Mouse (Mus musculus) retina, embryonic 14.5 days (tissue): ENCODE data around the gene Krtdap.
"Not testable (repeated sequence)": the region's sequence is repeated elsewhere in the genome, so short reads cannot be mapped to it uniquely, and the experiment has no call there.

Experiments
- DNase-seq: peaks from one replicate; pipeline ENCODE4 v3.0.0-alpha.2; 2015; ENCODE audit warnings: low spot score

Gene Krtdap

DNA sequence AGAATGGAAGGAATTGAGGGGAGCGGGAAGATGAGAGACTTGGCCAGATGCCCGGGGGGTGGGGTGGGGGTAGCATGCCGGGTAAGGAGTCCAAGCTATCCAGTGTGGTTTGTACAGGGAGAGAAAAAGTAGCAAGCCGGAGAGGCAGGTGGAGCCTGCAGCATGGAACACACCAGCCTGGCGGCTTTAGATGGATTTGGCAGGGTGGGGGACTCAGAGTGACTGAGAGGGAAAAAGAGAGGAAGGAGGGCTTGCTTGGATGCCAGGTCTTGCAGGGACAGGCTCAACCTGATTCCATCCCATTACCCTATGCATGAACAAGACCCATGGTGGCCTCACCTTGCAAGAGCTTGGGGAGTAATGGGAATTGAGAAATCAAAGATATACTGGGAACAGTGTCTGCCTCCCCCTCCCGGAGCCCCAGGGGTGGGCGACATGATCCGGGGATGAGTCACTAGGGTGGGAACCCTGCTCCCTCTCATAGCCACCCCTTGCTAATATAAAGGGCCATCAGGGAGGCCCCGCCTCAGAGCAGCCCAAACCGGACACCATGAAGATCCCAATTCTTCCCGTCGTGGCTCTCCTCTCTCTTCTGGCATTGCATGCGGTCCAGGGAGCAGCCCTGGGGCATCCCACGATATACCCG is at the start of gene Krtdap:
Gene Krtdap (plus strand): TSS at position 520 of the 646 bp plus-strand sequence.
- no peak for DNase-seq

DNA sequence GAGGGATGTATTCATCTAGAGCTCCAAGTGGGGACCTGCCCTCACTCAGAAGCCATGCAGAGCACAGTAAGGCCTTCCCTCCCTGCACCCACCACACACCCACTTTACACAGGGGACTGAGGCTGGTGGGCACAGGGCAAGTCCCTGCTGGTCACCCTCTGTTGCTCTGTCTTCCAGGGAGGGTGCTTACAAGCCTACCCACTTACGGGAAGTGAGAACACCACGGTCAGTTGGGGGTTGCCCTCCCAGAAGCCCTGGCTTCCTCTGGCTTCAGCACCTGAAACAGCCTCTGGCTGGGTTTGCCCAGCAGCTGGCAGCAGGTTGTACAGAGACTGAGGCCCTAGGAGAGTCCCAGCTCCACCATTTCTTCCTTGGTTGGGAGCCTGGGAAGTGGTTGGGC is 45.1 kb upstream of the Krtdap start:
- DNase-seq, result not testable (repeated sequence)

DNA sequence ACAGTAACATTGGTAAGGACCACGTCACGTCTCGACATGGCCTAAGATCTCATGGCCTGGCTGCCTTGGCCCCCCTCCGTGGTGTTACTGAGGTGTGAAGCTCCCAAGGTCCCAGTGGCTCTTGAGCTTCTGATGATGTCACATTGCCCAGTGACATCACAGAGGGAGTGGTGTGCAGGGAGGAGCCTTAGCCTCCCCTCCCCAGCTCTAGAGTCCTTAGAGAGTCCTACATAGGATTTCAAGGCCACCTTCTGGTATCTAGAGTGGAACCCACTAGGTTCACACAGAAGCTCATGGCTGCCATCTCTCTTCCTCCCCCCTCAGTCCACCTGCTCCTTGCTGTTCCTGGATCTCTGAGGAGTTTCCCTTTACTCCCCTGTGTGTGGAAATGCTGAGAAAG is 44.1 kb upstream of the Krtdap start, which contains the start of gene Gapdhs:
Gene Gapdhs (minus strand): TSS at position 65 of the 400 bp plus-strand sequence.
- DNase-seq, result not testable (repeated sequence)

DNA sequence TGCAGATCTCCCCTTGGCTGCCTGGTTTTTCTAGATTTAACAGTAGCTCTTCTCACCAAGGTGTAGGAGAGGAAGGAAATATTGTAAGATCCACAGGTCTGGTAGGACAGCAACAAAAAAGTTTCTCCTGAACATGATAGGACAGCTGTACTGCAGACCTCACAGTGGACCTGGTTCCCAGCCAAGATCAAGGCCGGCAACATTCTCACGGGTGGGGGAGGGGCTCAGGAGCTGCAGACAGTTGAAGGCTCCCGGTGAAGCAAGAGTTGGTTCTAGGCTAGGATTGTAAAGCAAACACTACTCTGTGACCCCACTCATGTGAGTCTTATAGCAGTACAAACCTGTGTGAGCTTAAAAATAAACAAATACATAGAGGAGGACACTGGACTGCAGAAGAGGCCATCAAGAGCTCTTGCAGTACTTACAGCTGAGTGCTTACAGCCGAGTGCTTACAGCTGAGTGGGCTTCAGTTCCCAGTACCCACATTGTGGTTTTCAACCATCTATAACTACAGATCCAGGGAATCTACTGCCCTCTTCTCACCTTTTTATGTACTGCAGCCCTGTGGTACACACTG is 43.6 kb upstream of the Krtdap start:
- DNase-seq, result peak; percentile 7

DNA sequence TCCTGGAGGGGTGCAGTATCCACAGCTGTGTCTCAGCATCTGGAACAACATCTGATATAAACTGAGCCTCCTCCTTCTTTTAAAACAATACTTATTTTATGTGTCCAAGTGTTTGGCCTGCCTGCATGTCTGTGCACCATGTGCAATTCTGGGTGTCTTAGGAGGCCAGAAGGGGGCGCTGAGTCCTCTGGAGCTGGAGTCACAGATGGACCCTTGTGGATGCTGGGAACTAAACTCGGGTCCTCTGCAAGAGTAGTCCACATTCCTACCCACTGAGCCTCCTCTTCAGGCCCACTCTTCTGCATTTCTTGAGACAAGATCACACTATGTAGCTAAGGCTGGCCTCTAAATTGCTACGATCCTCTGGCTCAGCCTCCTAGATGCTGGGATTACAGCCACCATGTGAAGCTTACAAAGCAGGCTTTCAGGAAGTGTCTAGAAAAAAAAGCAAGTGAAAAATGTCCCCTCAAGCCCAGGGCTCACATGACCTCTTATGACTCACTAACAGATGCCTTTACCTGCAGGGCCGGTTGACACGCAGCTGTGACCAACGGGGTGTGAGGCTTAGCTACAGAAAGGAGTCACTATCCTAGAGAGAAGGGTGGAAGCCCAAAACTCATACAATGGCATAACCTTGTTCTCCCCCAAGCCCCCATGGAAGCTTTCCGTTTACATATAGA is 40.0 kb upstream of the Krtdap start:
- no peak for DNase-seq

DNA sequence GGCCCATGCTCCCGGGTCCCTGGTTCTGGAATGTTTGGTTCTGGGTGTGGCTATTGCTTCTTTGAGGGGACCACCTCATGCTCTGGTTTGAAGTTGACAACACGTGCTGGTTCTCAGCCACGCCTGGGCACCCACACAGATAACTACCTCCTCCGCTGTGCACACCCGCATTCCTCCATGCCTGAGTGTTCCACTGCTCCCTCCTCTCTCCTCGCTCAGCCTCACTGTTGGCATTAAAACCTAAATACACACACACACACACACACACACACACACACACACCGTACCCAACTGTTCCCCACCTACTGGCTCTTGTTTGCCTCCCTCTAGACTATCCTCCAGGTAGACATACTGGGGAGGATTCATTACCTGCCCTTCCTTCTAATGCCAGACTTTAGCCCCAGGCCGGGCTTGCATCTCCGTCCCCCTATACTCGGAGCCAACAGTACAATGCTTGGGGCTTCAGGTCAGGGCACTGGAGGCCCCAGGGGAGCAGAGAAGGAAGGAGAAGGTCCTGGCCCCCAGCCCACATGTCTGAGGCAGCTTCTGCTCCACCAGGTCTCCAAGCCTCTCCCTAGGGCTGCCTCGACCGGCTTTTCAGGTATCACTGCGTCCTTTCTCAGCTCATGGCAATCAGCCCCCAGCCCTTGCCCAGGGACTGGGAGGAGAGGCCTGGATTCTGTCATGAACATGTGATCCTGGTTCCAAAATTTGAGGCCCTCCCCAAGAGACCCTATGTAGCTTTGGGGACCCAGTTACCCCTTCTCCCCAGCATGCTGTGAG is 37.7 kb upstream of the Krtdap start:
- DNase-seq, result no peak

DNA sequence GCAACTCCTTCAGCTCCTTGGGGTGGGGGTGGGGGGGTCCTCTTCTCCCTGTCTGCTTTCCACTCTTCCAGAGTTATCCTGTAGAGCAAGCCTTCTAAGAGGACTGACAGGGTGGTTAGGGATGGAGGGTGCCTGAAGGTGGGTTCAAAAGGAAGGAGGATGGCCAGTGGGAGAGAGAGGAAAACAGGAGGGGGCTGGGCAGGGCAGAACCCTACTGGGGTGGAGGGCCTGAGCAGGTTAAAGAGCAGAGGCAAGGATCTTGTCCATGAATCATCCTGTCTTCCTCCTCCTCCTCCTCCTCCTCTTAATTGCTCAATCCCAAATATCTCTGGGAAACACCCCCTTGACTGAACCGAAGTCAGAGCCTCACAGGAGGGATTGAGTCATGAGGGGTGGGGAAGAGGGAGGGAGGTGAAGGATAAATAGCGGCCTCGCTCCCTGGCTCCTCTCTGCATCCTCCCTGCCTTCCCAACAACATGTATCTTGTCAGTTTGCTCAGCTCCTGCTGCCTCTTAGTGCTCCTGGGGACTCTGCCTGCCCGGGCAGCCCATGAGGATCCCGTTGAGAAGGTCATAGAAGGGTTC is 36.5 kb upstream of the Krtdap start, which contains the start of gene Sbsn:
Gene Sbsn (plus strand): TSS at position 386 of the 584 bp plus-strand sequence.
- no peak for DNase-seq

DNA sequence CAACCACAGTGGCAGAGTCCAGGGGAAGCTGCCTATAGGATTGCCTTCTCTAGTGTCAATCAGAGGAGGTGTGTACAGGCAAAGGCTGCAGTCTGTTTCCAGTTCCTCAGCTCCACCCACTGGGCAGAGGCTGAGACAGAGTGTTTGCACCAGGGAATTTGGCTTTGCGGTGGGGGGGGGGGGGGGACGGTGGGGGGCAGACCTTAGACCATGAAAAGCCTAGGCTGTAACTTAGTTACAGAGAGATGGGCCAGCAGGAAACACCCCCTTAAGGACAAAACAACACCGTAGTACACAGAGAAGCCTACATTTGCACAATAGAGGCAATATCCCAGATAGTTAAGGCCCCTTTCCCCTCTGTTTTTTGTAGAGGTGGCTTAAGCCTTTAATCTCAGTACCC is 30.7 kb upstream of the Krtdap start:
- no peak for DNase-seq

DNA sequence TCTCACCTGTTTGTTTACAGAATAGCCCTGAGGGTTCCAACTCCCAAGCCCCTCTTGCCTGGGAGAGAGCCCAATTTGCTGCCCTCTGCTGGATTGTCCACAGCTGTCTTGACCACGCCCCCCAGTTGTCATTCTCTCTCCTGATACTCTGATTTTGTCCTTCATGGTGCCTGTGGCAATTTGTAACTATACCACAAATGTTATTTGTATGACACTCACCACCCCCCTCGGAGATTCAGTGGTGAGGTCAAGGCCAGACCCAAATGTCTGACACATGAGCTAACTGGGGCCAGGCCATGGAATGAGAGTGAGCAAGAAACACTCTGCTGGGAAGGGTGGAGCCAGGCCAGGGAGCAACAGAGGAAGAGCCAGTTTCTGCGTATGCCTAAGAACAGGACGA is 28.8 kb upstream of the Krtdap start:
- peak; percentile 67 for DNase-seq

DNA sequence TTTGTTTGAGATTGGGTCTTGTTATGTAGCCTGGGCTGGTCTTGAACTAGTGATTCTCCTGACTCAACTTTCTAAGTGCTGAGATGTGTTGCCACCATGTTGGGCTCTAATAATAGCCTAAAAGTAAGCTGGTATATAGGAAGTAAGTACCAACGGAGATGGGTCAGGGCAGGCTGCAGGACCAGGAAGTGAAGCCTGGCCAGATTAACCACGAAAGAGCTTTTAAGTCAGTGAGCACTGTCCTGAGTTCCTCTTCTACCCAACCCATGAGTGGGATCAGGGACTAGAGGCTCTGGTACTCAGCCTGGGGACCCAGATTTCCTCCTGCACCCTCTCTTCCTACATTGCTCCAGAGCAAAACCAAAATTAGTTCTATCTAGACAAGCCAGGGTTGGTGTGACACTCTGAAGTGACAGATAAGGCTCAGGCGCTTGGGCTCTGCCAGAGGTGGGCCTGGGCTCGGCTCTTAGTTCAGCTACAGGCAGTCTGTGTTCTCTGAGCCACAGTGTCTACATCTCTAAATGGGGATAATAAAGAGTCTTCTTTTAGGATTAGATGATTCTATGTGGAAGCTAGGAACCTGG is 25.8 kb upstream of the Krtdap start:
- no peak for DNase-seq

DNA sequence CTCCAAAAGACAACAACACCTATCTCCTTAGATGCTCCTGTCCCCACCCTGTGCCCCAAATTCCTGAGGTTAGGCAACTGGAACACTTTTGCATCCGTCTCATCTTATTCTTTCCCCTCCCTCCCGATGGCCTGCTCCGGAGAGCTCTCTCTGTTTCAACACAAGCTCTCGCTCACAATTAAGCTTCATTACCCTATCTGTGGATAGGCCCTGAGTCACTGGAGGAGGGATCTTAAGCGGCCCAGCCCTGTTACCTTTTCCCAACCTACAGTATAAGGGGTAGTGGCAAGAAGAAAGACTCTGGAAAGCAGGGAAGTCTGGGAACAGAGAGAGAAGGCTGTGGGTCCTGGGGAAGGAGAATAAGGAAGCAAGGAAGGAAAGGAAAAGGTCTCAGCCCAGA is 24.2 kb upstream of the Krtdap start, which contains the start of gene Dmkn:
Gene Dmkn (plus strand): TSS at position 301 of the 400 bp plus-strand sequence.
- no peak for DNase-seq

DNA sequence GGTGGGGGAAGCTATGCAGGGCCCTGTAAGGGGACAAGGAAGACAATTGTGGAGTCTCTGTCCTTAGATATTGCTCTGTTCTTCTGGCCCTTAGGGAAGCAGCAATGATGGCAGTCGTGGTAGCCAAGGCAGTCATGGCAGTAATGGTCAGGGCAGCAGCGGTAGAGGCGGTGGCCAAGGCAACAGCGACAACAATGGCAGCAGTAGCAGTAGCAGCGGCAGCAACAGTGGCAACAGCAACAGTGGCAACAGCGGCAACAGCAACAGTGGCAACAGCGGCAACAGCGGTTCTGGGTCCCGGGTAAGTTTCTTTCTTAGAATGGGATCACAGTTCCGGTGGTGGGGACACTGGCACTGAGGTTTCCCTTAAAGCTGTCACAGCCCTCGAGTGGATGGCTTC is 22.5 kb upstream of the Krtdap start:
- DNase-seq, result peak; percentile 47

DNA sequence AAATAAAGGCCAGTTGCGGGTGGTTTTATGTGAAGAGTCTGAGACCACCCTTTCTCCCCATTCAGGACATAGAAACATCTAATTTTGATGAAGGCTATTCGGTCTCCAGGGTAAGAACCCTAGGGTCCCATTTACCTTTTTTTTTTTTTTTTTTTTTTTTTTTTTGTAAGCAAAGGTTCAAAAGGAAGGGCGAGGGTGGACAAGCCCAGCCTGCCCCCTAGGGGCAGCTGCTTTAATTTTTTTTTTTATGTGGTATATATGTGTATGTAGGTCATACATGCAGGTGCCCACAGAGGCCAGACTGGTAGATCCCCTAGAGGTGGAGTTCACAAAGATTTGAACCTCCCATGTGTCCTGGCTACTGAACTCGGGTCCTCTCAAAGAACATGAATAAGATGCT is 21.3 kb upstream of the Krtdap start:
- DNase-seq, result no peak

DNA sequence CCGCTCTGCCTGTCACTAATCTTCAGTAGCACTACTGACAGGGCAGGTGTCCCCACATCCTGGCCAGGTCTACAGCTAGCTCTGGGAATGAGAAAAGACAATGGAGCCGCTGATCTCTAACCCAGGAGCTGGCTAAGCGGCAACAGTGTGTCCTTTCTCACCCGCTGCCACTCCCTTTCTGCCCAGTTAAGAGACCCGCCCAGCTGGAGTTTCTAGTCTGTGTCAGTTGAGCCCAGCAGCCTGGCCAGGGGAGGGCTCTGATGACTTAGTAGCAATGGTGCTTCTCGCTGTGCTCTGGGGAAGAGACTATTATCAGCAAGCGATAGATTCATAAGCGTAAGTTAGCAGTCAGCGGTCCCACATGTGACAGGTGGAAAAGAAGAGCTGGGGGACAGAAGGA is 18.5 kb upstream of the Krtdap start:
- peak; percentile 8 for DNase-seq

DNA sequence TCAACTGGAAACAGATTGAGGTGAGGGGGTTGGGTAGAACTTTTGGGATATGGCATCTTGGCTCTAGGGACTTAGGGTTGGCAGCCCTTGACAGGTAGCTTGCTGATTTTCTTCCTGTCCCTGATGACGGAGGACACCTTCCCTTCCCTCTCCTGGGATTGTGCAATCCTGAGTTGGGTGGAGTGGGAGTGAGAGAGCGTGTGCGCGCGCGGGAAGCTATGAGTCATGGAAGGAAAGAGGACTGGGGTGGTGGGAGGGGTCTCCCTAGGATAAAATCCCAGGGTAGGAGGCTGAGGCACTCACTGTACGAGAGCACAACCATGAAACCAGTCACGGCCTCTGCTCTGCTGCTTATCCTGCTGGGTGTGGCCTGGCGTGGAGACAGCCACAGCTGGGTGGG is 11.6 kb upstream of the Krtdap start:
- no peak for DNase-seq

DNA sequence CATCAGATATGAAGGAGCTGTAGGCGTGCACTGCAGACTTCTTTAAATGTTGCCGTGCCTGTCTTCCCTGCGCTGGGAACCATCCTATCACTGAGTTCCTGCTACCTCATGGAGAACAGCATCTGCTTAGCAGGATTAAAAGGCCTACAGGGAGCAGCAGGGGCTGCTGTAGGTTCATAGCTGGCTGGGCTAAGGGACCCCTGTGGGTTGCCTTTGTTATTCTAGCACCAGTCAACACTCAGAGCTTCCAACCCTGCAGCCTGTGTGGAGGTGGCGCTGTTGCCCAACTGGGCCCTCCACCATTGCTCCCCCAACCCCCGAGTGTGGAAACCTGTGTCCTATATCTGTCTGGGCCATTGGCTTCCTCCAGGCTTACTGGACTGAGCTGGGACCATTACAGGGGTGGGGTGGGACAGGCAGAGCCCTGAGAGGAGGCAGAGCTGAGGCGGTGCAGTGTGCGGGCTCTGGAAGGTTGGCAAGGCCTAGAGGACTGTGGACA is 10.6 kb upstream of the Krtdap start:
- no peak for DNase-seq

DNA sequence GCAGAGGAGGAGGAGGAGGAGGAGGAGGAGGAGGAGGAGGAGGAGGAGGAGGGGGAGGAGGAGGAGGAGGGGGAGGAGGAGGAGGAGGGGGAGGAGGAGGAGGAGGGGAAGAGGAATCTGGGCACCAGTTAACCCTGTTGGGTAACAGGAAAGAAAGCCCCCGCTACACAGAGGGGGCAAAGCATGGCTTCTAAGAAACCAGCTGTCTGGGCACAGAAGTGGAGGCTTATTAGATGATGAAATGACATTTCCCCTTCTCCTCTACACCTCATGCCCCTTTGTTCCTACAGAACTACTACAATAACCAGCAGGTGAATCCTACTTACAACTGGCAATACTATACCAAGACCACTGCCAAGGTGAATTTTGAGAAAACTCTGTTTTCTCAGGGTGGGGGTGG is 9.8 kb upstream of the Krtdap start:
- no peak for DNase-seq

DNA sequence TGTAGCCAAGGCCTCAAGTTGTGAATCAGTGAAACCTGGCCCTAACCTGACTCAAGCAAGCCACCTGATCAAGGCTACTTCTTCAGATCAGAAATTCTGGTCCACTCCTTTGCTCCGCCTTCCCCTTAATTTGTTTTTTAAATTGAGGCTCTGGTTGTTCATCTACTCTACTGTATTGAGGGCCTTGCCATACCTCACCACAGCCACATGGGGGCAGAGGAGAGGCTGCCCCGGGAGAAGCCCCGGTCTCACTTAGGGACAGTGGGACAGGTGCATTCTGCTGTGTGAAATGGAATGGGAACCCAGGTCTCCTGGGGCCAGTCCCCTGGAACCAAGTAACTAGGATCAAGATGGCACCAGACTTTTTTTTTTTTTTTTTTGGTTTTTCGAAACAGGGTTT is 5.9 kb upstream of the Krtdap start:
- no peak for DNase-seq

DNA sequence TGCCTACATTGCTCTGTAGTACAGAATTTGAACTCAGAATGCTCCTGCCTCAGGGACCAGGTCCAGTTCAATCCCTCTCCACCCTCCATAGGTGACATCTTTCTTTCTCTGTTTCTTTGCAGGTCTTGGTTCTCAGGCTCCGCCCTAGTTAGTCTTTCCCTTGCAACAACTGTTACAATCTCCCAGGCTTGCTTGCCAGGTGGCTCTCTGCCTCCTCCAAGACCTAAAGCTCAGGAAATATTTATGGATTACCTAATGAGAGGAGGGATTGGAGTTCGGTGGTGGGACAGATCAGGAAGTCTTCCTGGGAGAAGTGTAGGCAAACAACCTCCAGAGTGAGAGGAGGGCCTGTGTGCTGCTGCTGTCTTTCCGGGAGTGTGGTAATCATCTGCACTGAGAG is 5.0 kb upstream of the Krtdap start:
- no peak for DNase-seq

DNA sequence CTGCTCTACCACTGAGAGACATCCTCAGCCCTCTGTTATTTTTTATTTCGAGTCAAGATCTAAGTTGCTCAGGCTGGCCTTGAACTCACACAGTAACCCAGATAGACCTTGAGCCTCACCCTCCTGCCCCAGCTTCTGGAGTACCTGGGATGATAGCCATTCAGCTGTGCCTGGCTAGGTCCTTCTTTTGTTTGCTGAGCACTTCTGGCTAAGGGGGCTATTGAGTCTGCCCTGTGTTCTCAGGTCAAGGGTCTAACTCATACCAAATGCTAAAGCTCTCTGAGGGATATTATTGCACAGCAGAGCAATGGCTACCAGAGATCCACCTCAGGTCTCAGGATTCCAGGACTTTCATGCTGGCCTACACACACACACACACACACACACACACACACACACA is 2.5 kb upstream of the Krtdap start:
- DNase-seq, result no peak

DNA sequence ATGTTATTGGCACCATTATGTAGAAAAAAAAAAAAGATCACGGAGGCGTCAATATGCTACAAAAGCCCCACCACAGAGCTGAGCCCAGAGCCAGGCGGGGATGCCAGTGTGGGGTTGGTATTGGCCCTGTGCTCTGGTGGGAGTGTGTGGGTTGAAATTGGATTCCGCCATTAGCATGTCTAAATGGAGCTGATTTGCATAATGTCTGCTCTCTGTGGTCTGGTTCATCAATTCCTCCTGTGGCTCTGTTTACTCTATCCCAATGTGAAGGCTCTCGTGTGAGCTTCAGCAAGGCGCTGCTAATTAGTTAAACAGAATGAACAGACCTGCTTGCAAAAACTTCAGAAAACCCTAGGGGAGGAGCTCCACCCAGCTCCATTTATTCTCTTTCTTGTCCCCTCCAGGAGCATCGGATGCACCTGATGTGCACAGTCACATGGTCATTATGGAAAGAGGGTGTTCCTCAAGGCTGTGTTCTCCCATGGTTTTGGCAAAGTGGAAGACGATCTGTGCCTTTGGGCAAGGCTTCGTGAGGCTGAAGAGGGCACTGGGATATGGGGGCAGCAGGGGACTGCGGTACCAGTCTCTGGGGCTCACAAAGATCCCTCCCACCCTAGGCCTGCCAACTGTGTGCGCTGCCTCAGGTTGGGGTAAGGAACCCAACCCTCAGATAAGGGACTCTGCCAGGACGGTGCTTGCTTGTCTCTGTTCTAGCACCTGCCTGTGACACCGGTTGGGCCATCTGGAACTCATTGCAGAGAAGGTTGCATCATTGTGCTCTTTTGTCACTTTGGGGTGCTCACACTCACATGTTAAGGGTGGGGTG is 1.8 kb upstream of the Krtdap start:
- no peak for DNase-seq
